Mouse (Mus musculus) kidney, postnatal 0 days (tissue): ENCODE data around the gene Prkg1. TPM values are rescaled to one million over a fixed set of nuclear protein-coding genes. Genes with fewer than 3 reads are reported as not detected.

Experiments used
- ATAC-seq: fragments of 200-750 bp; cut with Nextera tagmentation; replicated peaks from 2 replicates; pipeline ENCODE4 v1.8.0; 2017; ENCODE audit warnings: low read depth, moderate number of reproducible peaks, moderate TSS enrichment, moderate library complexity; ENCODE audit not compliant: low FRiP score
- DNase-seq: peaks from one replicate; pipeline ENCODE4 v3.0.0-alpha.2; 2016; ENCODE audit warnings: low spot score
- H3K27ac ChIP-seq: fragments of 300-500 bp; sonication (generic); 2 replicates; pipeline ENCODE4 v1.5.1; 2014; ENCODE audit warnings: mild to moderate bottlenecking
- H3K27me3 ChIP-seq: fragments of 300-500 bp; sonication (generic); 2 replicates; pipeline ENCODE4 v1.6.1; 2014; ENCODE audit warnings: low read length, mixed read lengths; ENCODE audit not compliant: insufficient read depth
- H3K36me3 ChIP-seq: fragments of 300-500 bp; sonication (generic); 2 replicates; pipeline ENCODE4 v1.6.1; 2014; ENCODE audit warnings: low read length, mixed read lengths; ENCODE audit not compliant: insufficient read depth
- H3K4me1 ChIP-seq: fragments of 300-500 bp; sonication (generic); replicated peaks from 2 replicates; pipeline ENCODE4 v1.6.1; 2014; ENCODE audit warnings: antibody characterized with exemption, low read length, mixed read lengths; ENCODE audit not compliant: insufficient read depth
- H3K4me2 ChIP-seq: fragments of 300-500 bp; sonication (generic); 2 replicates; pipeline ENCODE4 v1.6.1; 2014; ENCODE audit warnings: mild to moderate bottlenecking, low read length, moderate library complexity, mixed read lengths
- H3K4me3 ChIP-seq: fragments of 300-500 bp; sonication (generic); replicated peaks from 2 replicates; pipeline ENCODE4 v1.5.1; 2014; ENCODE audit warnings: low read depth, low read length
- H3K9ac ChIP-seq: fragments of 300-500 bp; sonication (generic); 2 replicates; pipeline ENCODE4 v1.6.1; 2014; ENCODE audit warnings: low read depth, low read length
- H3K9me3 ChIP-seq: fragments of 300-500 bp; sonication (generic); replicated peaks from 2 replicates; pipeline ENCODE4 v1.6.1; 2016; ENCODE audit warnings: low read length, inconsistent platforms, mixed read lengths
- CTCF ChIP-seq: IDR thresholded peaks from 2 replicates; pipeline ENCODE4 v1.5.1; 2016; ENCODE audit warnings: antibody characterized with exemption, low read depth, mild to moderate bottlenecking, moderate library complexity
- WGBS: fragments of 180-500 bp; shearing (Covaris S2); extraction: QIAGEN DNeasy Blood & Tissue Kit; methylation state at CpG from one replicate; pipeline ENCODE4 v1.1.7; 2014; 5-methylcytosine and 5-hydroxymethylcytosine counted together
- polyA plus RNA-seq: library from polyadenylated mRNA; unstranded; fragments of >200 nt; fragmentation: Nextera tagmentation; extraction: Ambion mirVana; gene quantifications from 2 replicates; pipeline ENCODE4 v1.2.1, GENCODE M21; 2015

Gene Prkg1
- polyA plus RNA-seq, 1 experiment from 2014 or later, result 2.3 TPM

- ATAC-seq, result no peak
- no peak overlapping the region for H3K27ac ChIP-seq
- H3K9me3 ChIP-seq, result no peaks in the 10 kb centered on the region
- no peak overlapping the region for H3K4me2 ChIP-seq
- no peak for TF ChIP-seq CTCF
- 58% methylated on average over 9 of the region's 9 CpGs for WGBS
- no peaks in the 10 kb centered on the region for H3K36me3 ChIP-seq
- H3K9ac ChIP-seq, result no peak overlapping the region
- no peak for DNase-seq
- no peaks in the 10 kb centered on the region for H3K27me3 ChIP-seq
- no peaks in the 10 kb centered on the region for H3K4me1 ChIP-seq
- H3K4me3 ChIP-seq, result no peak overlapping the region
These were observed 10.1 kb downstream of the Prkg1 start for GRCm38 (mm10) chr19:31754642-31755287.

GRCm38 (mm10) chr19:31750976-31751676, 13.7 kb downstream of the Prkg1 start:
- Histone ChIP-seq H3K9ac (no peak overlapping the region), H3K27me3 (no peaks in the 10 kb centered on the region), H3K4me2 (no peak overlapping the region), H3K36me3 (no peaks in the 10 kb centered on the region), H3K9me3 (no peaks in the 10 kb centered on the region), H3K4me3 (no peak overlapping the region), H3K27ac (no peak overlapping the region), H3K4me1 (no peaks in the 10 kb centered on the region)
- WGBS, result 53% methylated on average over 11 of the region's 11 CpGs
- ATAC-seq, result no peak
- DNase-seq, result no peak
- TF ChIP-seq CTCF, result no peak

GRCm38 (mm10) chr19:31746635-31747034, 18.2 kb downstream of the Prkg1 start:
- Histone ChIP-seq H3K4me1 (no peaks in the 10 kb centered on the region), H3K4me3 (no peak overlapping the region), H3K4me2 (no peak overlapping the region), H3K9ac (no peak overlapping the region), H3K36me3 (no peaks in the 10 kb centered on the region), H3K9me3 (no peaks in the 10 kb centered on the region), H3K27ac (no peak overlapping the region), H3K27me3 (no peaks in the 10 kb centered on the region)
- WGBS, result 25% methylated on average over 2 of the region's 2 CpGs
- ATAC-seq, result no peak
- TF ChIP-seq CTCF, result peak; percentile 86
- no peak for DNase-seq

GRCm38 (mm10) chr19:31743241-31744045, 21.4 kb downstream of the Prkg1 start:
- H3K9me3 ChIP-seq, result no peaks in the 10 kb centered on the region
- DNase-seq, result no peak
- H3K36me3 ChIP-seq, result no peaks in the 10 kb centered on the region

GRCm38 (mm10) chr19:31714900-31715299, 49.9 kb downstream of the Prkg1 start:
- TF ChIP-seq CTCF, result no peak
- DNase-seq (no peak), ATAC-seq (no peak)
- WGBS, result 81% methylated on average over 6 of the region's 6 CpGs
- Histone ChIP-seq H3K4me3 (no peak overlapping the region), H3K4me2 (no peak overlapping the region), H3K9ac (no peak overlapping the region), H3K36me3 (no peaks in the 10 kb centered on the region), H3K4me1 (no peaks in the 10 kb centered on the region), H3K27me3 (no peaks in the 10 kb centered on the region), H3K27ac (no peak overlapping the region), H3K9me3 (no peaks in the 10 kb centered on the region)

More at GRCm38 (mm10) chr19:31743241-31744045, 21.4 kb downstream of the Prkg1 start:
- Histone ChIP-seq H3K4me3 (no peak overlapping the region), H3K4me1 (no peaks in the 10 kb centered on the region), H3K9ac (no peak overlapping the region), H3K27ac (no peak overlapping the region), H3K27me3 (no peaks in the 10 kb centered on the region), H3K4me2 (no peak overlapping the region)
- WGBS, result 74% methylated on average over 8 of the region's 8 CpGs
- TF ChIP-seq CTCF, result no peak
- no peak for ATAC-seq

GRCm38 (mm10) chr19:31714418-31714817, 50.4 kb downstream of the Prkg1 start:
- 77% methylated on average over 4 of the region's 4 CpGs for WGBS
- Histone ChIP-seq H3K4me3 (no peak overlapping the region), H3K4me2 (no peak overlapping the region), H3K27me3 (no peaks in the 10 kb centered on the region), H3K4me1 (no peaks in the 10 kb centered on the region), H3K27ac (no peak overlapping the region), H3K36me3 (no peaks in the 10 kb centered on the region), H3K9ac (no peak overlapping the region), H3K9me3 (no peaks in the 10 kb centered on the region)
- no peak for TF ChIP-seq CTCF
- ATAC-seq, result no peak
- DNase-seq, result no peak
